Mouse (Mus musculus): Measurements from ENCODE around the gene Tomt. TPM values are rescaled to one million over a fixed set of nuclear protein-coding genes. Genes with fewer than 3 reads are reported as not detected.
A peak's percentile ranks its signal among the peaks of the same experiment; 100 is the strongest.
"Not testable (repeated sequence)": the region's sequence is repeated elsewhere in the genome, so short reads cannot be mapped to it uniquely, and the experiment has no call there.

Tomt gene
- polyA plus RNA-seq (2015; fragmentation: Nextera tagmentation; extraction: Ambion mirVana), result 0.24 and 0.47 TPM in 2 replicates

DNA sequence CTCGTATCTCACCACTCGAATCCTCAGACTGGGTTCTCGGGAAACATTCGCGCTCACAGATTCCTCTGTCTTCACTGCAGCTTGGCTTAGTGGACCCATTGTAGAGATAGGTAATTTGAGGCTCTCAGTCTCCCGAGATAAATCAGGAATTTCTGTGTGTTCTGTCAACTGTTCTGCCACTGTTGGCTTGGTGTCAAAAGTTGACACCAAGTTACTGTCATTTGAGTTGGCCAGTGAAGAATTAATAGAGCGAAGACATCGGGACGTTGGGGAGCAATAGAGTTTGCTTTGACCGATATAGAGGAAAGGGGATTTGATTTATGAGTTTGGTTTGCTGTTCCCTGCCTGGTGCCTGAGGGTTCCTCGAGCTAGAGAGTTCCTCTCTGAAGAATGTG is at the start of gene Tomt:
Tomt (minus strand) TSS at position 73 of the 395 bp plus-strand sequence.
- H3K9me3 ChIP-seq, result no peaks in the 10 kb centered on the region
- H3K36me3 ChIP-seq, result peaks cover 19% of the 10 kb centered on the region
- peak within 1 kb of the TSS; percentile 95 for H3K9ac ChIP-seq (replicated peaks)
- H3K4me2 ChIP-seq (replicated peaks), result peak within 1 kb of the TSS; percentile 81
- WGBS, result 18% methylated on average over 11 of the region's 11 CpGs
- H3K27ac ChIP-seq (replicated peaks), result peak within 1 kb of the TSS; percentile 95
- peaks cover 27% of the 10 kb centered on the region for H3K4me1 ChIP-seq
- no peaks in the 10 kb centered on the region for H3K27me3 ChIP-seq
- peak within 1 kb of the TSS; percentile 83 for H3K4me3 ChIP-seq
- ATAC-seq (replicated peaks), result no peak

DNA sequence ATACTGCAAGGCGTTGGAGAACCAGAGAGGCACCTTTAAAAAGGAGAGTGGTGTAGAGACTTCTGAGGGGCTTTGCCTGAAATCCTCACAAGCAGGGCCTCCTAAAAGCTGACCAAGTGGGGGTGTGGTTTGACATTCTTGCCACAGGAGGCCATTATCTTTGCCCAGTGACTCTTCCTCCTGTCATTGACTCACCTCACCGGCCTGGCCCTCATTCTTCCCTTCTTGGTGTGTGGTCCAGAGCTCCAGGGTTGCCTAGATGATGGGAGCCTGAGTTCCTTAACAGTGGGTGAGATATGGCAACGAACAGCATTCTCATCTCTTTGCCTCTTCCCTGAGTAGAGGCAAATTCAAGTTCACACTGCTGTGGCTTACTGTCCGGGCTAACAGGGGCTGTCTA is 49.7 kb upstream of the Tomt start:
- H3K9ac ChIP-seq (replicated peaks), result no peak overlapping the region
- H3K4me2 ChIP-seq (replicated peaks), result no peak overlapping the region
- H3K4me1 ChIP-seq, result peaks cover 9% of the 10 kb centered on the region; the same call in 1 of the 2 replicates
- no peaks in the 10 kb centered on the region; the same call in 1 of the 2 replicates for H3K36me3 ChIP-seq
- no peaks in the 10 kb centered on the region for H3K27me3 ChIP-seq
- WGBS, result 66% methylated on average over 4 of the region's 4 CpGs
- ATAC-seq (replicated peaks), result no peak
- H3K27ac ChIP-seq (replicated peaks), result no peak overlapping the region
- no peak overlapping the region for H3K4me3 ChIP-seq
- H3K9me3 ChIP-seq, result no peaks in the 10 kb centered on the region

DNA sequence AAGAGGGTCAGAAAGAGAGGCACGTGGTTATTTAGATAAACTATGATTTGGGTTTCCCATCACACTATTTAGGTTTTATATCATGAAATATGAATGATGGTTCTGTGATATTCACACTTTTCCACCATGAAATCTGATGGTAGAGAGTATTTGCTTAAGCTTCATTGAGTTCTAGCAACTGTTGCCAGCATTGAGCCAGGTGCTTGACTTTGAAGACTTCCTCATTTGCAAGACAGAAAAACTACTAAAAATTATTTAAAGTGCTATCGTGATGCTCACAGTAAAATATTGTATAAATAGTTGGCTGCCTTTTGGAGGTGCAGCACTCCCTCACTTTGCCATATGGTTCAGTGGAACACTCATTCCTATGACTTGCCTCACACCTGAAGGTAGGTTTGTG is 49.1 kb upstream of the Tomt start:
- 87% methylated on average over 2 of the region's 2 CpGs for WGBS
- Histone ChIP-seq H3K4me3 (no peak overlapping the region), H3K4me2 (replicated peaks) (no peak overlapping the region), H3K27me3 (no peaks in the 10 kb centered on the region), H3K27ac (replicated peaks) (no peak overlapping the region), H3K4me1 (peaks cover 8% of the 10 kb centered on the region; the same call in 1 of the 2 replicates), H3K36me3 (no peaks in the 10 kb centered on the region; the same call in 1 of the 2 replicates), H3K9ac (replicated peaks) (no peak overlapping the region), H3K9me3 (no peaks in the 10 kb centered on the region)
- no peak for ATAC-seq (replicated peaks)

DNA sequence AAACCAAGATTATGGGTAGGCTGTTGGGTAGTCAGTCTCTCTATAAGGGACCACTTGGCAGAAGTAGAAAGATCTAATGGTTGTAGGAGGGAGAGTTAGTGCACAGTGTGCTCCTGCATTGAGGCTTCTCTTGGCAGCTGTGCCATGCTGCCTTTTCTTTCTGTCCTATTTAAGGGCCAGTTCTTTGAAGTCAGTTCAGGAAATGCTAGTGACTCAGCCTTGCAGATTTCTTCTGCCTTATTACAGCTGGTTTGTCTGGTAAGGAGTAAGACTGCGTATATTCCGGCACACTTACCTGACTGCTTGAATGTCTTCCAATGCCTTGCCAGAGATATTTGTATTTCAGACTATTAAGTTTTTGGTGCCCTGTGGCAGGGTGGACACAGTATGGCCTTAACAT is 48.0 kb upstream of the Tomt start:
- Histone ChIP-seq H3K36me3 (no peaks in the 10 kb centered on the region; the same call in 1 of the 2 replicates), H3K4me3 (no peak overlapping the region), H3K27ac (replicated peaks) (no peak overlapping the region), H3K9ac (replicated peaks) (no peak overlapping the region), H3K9me3 (no peaks in the 10 kb centered on the region), H3K4me2 (replicated peaks) (no peak overlapping the region), H3K4me1 (no peaks in the 10 kb centered on the region), H3K27me3 (no peaks in the 10 kb centered on the region)
- WGBS, result 90% methylated on average over 2 of the region's 2 CpGs
- no peak for ATAC-seq (replicated peaks)

DNA sequence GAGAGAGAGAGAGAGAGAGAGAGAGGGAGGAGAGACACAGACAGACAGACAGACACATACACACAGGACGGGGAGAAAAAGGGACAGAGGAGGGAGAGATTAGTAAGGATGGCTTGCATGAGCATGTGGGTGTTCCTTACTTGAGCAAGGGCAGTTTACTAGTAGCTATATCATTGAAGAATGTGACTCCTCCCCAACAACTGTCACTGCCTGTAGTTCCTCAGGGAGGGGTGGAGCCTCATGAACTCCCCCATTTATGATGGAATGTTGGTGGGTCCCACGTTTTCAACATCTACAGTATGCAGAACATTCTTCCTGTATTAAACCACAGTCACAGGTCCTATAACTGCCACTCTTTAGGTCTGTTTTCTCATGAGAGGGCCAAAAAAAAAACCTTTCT is 45.9 kb upstream of the Tomt start:
- no peak overlapping the region for H3K27ac ChIP-seq (replicated peaks)
- ATAC-seq (replicated peaks), result no peak
- H3K4me1 ChIP-seq, result no peaks in the 10 kb centered on the region
- no peaks in the 10 kb centered on the region for H3K27me3 ChIP-seq
- no peak overlapping the region for H3K4me3 ChIP-seq
- H3K36me3 ChIP-seq, result no peaks in the 10 kb centered on the region; the same call in 1 of the 2 replicates
- H3K9ac ChIP-seq (replicated peaks), result no peak overlapping the region
- no peak overlapping the region for H3K4me2 ChIP-seq (replicated peaks)
- H3K9me3 ChIP-seq, result no peaks in the 10 kb centered on the region
- WGBS, result 68% methylated on average over 2 of the region's 2 CpGs

DNA sequence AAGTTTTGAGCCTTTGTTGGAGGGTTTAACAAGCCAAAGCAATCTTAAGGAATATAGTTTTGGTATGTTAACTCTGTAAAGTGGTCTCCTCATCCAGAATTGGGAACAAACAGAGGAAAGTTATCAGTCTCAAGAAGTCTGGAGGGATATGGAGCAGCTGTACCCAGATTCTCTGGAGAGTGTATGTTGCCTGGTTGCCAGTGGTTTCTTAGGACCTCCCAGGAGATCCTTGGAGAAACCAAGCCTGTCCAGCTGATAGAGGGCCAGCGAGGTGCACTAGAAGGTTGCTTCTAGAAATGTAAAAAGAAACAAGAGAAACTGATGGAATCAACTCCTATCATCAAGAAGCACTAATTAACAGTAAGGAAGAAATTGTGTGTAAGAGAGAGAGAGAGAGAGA is 45.5 kb upstream of the Tomt start:
- Histone ChIP-seq H3K9me3 (no peaks in the 10 kb centered on the region), H3K36me3 (no peaks in the 10 kb centered on the region; the same call in 1 of the 2 replicates), H3K27me3 (no peaks in the 10 kb centered on the region), H3K27ac (replicated peaks) (no peak overlapping the region), H3K4me2 (replicated peaks) (no peak overlapping the region), H3K4me1 (no peaks in the 10 kb centered on the region), H3K4me3 (no peak overlapping the region), H3K9ac (replicated peaks) (no peak overlapping the region)
- ATAC-seq (replicated peaks), result no peak
- WGBS, result 90% methylated on average over 1 of the region's 1 CpGs

DNA sequence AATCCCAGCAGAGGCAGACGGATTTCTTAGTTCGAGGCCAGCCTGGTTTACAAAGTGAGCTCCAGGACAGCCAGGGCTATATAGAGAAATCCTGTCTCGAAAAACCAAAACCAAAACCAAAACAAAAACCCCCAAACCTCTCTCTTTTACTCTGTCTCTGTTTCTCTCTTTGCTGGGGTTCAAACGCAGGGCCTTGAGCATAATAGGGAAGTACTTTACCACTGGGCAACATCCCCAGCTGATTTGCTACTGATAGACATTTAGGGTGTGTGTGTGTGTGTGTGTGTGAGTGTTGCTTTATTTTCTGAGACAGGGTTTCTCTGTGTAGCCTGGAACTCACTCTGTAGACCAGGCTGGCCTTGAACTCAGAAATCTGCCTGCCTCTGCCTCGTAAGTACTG is 42.8 kb upstream of the Tomt start:
- not testable (repeated sequence) for H3K36me3 ChIP-seq; ATAC-seq (replicated peaks); H3K4me2 ChIP-seq (replicated peaks); H3K27ac ChIP-seq (replicated peaks); H3K27me3 ChIP-seq; H3K9me3 ChIP-seq; H3K4me1 ChIP-seq; H3K9ac ChIP-seq (replicated peaks); H3K4me3 ChIP-seq
- WGBS, result 91% methylated on average over 5 of the region's 5 CpGs

DNA sequence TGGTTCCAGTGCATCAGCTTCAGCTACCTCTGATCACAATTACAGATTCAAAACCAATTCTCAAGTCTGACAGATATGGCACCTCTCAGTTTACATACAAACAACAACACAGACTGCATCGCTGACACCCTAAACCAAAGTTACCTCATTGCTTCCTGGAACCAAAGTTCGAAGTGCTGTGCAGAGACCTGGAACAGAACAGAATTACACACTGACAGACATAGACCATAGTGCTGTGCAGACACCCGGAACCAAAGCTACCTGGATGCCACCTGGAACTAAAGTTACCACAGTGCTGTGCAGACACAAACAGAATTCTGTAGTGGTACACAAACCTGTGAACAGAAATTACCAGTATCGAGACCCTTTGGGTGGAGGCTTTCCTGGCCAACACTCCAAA is 33.6 kb upstream of the Tomt start:
- Histone ChIP-seq H3K4me2 (replicated peaks) (no peak overlapping the region), H3K9me3 (no peaks in the 10 kb centered on the region), H3K36me3 (no peaks in the 10 kb centered on the region), H3K27ac (replicated peaks) (no peak overlapping the region), H3K4me1 (peaks cover 26% of the 10 kb centered on the region), H3K27me3 (no peaks in the 10 kb centered on the region), H3K4me3 (no peak overlapping the region), H3K9ac (replicated peaks) (no peak overlapping the region)
- WGBS, result 92% methylated on average over 4 of the region's 4 CpGs
- ATAC-seq (replicated peaks), result no peak

DNA sequence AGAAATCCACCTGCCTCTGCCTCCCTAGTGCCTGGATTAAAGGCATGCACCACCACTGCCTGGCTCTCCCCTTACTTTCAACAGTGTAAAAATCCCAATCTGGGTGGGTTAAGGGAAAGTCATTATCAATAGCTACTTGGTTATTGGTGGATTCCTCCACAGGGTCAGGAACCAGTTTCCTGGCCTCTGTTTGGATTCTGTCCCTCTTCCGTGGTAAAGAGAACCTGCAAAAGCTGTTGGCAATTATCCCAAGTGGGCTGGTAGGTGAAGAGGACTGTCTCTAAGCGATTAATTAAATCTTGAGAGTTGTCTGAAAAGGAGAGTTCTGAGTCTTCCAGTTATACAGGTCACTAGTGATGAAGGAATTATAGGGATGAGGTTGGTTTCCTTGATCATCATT is 32.2 kb upstream of the Tomt start:
- Histone ChIP-seq H3K4me2 (replicated peaks) (no peak overlapping the region), H3K27ac (replicated peaks) (no peak overlapping the region), H3K4me1 (peaks cover 30% of the 10 kb centered on the region), H3K4me3 (no peak overlapping the region), H3K27me3 (no peaks in the 10 kb centered on the region), H3K36me3 (no peaks in the 10 kb centered on the region), H3K9ac (replicated peaks) (no peak overlapping the region), H3K9me3 (no peaks in the 10 kb centered on the region)
- ATAC-seq (replicated peaks), result no peak
- WGBS, result 77% methylated on average over 2 of the region's 2 CpGs

DNA sequence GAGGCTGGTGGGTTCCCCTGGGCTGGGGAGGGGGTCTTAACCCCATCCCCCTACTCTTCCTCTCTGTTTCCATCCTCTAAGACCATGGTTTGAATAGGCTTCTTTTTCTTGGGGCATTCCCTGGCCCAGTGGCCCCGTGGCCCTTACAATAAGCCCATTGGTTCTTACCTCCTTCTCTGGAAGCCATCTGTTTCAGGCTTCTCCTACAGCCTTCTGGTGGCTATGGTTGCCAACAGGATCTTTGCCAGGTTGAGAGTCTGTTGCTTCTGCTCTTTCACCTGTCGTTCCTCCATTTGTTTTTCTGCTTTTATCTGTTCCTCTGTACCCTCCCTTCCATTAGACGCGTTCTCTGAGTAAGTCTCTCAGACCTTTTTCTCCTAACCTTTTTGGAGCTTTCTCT is 31.4 kb upstream of the Tomt start:
- Histone ChIP-seq H3K4me3 (no peak overlapping the region), H3K4me1 (peaks cover 38% of the 10 kb centered on the region), H3K27me3 (no peaks in the 10 kb centered on the region), H3K9ac (replicated peaks) (no peak overlapping the region), H3K4me2 (replicated peaks) (no peak overlapping the region), H3K36me3 (no peaks in the 10 kb centered on the region), H3K27ac (replicated peaks) (no peak overlapping the region), H3K9me3 (no peaks in the 10 kb centered on the region)
- no peak for ATAC-seq (replicated peaks)
- 85% methylated on average over 4 of the region's 4 CpGs for WGBS

DNA sequence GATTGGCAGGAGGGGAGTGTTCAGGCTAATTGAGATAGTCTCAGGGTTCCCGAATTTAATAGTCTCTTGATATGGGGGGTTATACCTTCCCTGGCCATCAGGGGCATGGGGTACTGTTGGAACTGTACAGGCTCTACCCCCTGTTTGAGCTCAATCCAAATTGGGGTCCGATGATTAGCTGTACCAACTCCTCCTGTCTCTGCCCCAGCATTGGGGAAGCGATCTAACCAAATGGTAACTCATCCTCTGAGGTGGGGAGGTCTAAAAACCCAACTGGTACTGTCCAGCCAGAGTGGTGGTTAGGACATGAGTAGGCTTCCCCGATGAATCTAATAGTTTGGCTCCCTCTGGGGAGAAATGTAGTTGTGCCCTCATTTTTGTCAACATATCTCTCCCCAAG is 30.8 kb upstream of the Tomt start:
- Histone ChIP-seq H3K4me2 (replicated peaks) (no peak overlapping the region), H3K27me3 (no peaks in the 10 kb centered on the region), H3K36me3 (no peaks in the 10 kb centered on the region), H3K27ac (replicated peaks) (no peak overlapping the region), H3K4me1 (peaks cover 40% of the 10 kb centered on the region), H3K4me3 (no peak overlapping the region), H3K9me3 (no peaks in the 10 kb centered on the region), H3K9ac (replicated peaks) (no peak overlapping the region)
- 97% methylated on average over 4 of the region's 4 CpGs for WGBS
- no peak for ATAC-seq (replicated peaks)

DNA sequence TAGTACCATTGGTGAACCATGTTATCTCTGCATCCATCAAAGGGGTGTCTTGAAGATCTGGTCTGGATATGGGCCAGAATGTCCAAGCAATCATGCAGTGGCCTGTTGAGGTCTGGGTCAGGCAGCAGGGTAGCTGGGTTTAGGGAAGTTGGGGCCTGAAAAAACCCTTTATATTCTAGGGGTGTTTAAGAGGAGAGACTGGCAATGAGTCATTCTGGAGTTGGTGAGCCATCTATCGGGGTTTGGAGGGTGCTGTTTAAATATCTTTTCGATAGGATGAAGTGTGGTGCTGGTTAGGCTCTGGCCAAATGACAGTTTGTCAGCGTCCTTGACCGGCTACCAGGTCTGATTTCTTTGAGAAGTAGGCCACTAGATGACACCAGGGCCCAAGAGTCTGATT is 29.8 kb upstream of the Tomt start:
- 92% methylated on average over 4 of the region's 4 CpGs for WGBS
- H3K9ac ChIP-seq (replicated peaks), result no peak overlapping the region
- no peaks in the 10 kb centered on the region for H3K36me3 ChIP-seq
- ATAC-seq (replicated peaks), result no peak
- no peaks in the 10 kb centered on the region for H3K9me3 ChIP-seq
- H3K4me3 ChIP-seq, result no peak overlapping the region
- no peak overlapping the region for H3K4me2 ChIP-seq (replicated peaks)
- H3K4me1 ChIP-seq, result peaks cover 38% of the 10 kb centered on the region
- H3K27me3 ChIP-seq, result no peaks in the 10 kb centered on the region
- H3K27ac ChIP-seq (replicated peaks), result no peak overlapping the region

DNA sequence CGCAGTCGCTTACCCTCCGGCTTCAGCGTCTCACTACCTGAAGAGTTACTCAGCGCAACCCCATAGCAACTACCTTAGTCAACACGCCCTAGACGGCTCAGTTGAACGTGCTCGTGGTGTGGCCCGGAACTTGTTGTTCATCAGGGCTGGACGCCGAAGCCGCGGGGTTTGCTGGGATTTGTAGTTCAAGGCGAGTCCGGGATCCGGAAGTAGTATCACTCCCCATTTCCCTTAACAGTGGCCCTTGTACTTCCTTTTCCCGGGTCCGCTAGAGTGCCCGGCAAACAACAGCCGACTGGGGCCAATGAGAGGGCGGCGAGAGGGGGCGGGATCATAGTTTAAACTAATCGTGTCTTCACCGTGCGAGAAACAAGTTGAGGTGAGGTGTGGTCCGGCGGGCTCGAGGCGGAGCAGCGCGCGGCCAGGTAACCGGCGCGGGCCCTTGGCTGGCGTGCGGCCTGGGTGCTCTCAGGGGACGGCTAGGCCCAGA is 27.6 kb upstream of the Tomt start, which contains the start of the genes Lrrc51 and Numa1:
Lrrc51 (minus strand) TSS at position 145 of the 490 bp plus-strand sequence.
Numa1 (plus strand) TSS at position 361 of the 490 bp plus-strand sequence.
- H3K4me2 ChIP-seq (replicated peaks), result peak within 1 kb of the TSS; percentile 76
- peak; percentile 98 for ATAC-seq (replicated peaks)
- peaks cover 38% of the 10 kb centered on the region for H3K4me1 ChIP-seq
- H3K4me3 ChIP-seq, result peak within 1 kb of the TSS; percentile 89
- under 1% methylated on average over 40 of the region's 40 CpGs for WGBS
- H3K9me3 ChIP-seq, result no peaks in the 10 kb centered on the region
- H3K27ac ChIP-seq (replicated peaks), result peak within 1 kb of the TSS; percentile 69
- no peaks in the 10 kb centered on the region for H3K27me3 ChIP-seq
- H3K36me3 ChIP-seq, result no peaks in the 10 kb centered on the region
- peak within 1 kb of the TSS; percentile 75 for H3K9ac ChIP-seq (replicated peaks)

Measured in forebrain, embryonic 15.5 days (tissue).